Mouse (Mus musculus) yolk sac, embryonic 10.5 days (tissue): ENCODE data around the gene AL732309.1.
A peak's percentile ranks its signal among the peaks of the same experiment; 100 is the strongest.

Source experiments
- DNase-seq: peaks from one replicate; pipeline ENCODE4 v3.0.0-alpha.2; 2017; ENCODE audit warnings: low spot score

Gene AL732309.1

GRCm38 (mm10) chr2:25213266-25213865, 33.3 kb downstream of the AL732309.1 start:
- DNase-seq = no peak

- peak; percentile 96 for DNase-seq
Measured at GRCm38 (mm10) chr2:25211121-25211670, 35.5 kb downstream of the AL732309.1 start, which contains the start of gene Nelfb. Nelfb (minus strand) TSS chr2:25211489.

GRCm38 (mm10) chr2:25210686-25211085, 36.0 kb downstream of the AL732309.1 start:
- peak; percentile 27 for DNase-seq

- no peak for DNase-seq
Measured at GRCm38 (mm10) chr2:25207593-25207992, 39.1 kb downstream of the AL732309.1 start.

GRCm38 (mm10) chr2:25203631-25204214, 42.9 kb downstream of the AL732309.1 start:
- DNase-seq = no peak

GRCm38 (mm10) chr2:25200631-25201030, 46.0 kb downstream of the AL732309.1 start:
- no peak for DNase-seq

DNA sequence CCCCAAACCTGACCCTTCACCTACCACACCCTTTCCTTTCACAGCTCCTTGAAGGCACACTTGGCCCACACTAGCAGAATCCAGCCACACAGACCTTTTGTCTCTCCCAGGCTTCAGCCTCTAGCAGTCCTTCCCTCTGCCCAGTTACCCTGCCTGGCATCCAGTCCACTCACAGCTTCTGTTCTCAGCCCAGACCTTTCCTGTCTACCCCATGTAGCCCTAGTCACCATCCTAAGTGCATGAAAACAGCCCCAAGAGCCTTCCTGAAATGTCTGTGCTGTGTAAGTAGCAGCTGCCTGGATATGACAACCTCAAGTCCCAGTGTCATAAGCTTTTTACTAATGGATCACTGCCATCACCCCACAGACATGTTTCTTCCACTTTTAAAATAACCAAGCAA, 48.7 kb downstream of the AL732309.1 start:
- DNase-seq = no peak

DNA sequence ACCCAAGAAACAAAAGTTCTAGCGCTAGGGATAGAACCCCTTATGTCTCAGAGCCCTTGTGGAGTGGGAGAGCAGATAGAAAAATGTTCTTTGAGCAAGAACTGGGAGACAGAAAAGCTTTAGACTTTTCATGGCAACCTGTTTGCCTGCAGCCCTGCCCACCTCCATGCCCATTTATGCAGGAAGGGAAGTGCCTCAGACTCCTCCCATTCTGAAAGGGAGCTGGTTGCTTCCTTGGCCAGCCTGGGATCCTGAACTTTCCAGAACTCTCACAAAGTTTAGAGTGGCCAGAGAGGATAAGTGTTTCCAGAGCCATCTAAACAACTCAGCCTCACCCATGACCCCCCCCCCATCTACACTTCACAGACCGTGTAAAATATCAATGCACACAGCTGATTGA, 49.5 kb downstream of the AL732309.1 start:
- DNase-seq = no peak

- peak; percentile 82 for DNase-seq
Measured at GRCm38 (mm10) chr2:25196172-25196954, 50.3 kb downstream of the AL732309.1 start, which contains the start of gene Tor4a. Tor4a (minus strand) TSS chr2:25196886.

GRCm38 (mm10) chr2:25195211-25196156, 51.2 kb downstream of the AL732309.1 start:
- DNase-seq = peak; percentile 61
